Mouse (Mus musculus) WW6 (cell line): ENCODE data around the gene Map3k11.

Experiments
- DNase-seq: peaks from one replicate; pipeline ENCODE4 v3.0.0-alpha.2; 2013; ENCODE audit warnings: low read depth, low spot score

Map3k11 gene

DNA sequence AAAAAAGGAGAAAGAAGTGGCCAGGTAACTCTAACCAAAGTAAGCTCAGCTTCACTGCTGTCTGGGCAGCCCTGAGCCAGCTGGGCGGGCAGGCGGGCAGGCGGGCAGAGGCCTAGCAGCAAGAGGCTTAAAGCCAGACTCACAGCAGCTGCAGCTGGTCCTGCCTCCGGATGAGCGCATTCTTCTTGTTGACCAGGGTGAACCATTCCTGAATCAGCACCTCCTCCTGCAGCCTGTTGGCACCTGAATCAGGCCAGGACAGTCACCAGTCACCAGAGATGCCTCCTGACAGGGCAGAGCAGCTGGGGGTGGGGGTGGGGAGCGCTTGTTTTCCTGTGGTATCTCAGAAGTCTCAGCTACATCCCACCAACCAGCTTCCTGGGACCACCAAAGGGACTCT lies 21.5 kb downstream of the Map3k11 start:
- DNase-seq = no peak

DNA sequence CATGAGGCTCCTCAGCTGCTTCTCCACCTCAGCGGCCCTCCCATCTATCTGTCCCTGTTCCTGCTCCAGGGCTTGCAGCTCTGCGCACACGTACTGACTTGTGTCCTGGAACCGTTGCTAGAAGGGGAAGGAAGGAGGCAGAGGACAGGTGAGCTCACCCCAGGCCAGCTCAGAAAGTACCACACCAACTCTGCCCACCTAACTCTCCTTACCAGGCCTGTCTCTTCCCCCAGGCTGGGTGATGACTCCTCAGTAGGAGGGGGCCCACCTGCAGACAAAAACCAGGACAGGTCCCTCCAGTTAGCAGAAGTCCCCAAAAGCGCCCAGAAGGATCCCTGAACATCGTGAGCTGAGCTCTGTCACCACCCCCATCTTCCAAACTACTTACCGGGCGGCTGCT lies 22.0 kb downstream of the Map3k11 start:
- no peak for DNase-seq

DNA sequence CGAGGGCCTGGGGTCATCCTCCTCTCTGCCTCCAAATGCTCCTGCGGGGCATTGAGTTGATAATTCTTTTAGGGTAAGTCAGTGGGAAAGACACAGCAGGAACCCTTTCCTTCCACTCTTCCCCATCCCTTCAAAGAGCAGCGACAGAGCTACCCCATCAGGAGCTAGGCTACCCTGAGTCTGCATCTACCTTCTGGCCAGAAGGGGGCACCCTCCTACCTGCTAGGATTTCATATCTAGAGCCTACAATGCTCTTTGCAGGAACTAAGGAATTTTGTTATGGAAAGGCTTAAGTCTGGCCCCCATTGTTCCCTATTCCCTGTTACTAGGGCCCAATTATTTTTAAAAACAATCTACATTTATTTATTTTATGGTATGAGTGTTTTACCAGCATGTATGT lies 22.7 kb downstream of the Map3k11 start:
- no peak for DNase-seq

DNA sequence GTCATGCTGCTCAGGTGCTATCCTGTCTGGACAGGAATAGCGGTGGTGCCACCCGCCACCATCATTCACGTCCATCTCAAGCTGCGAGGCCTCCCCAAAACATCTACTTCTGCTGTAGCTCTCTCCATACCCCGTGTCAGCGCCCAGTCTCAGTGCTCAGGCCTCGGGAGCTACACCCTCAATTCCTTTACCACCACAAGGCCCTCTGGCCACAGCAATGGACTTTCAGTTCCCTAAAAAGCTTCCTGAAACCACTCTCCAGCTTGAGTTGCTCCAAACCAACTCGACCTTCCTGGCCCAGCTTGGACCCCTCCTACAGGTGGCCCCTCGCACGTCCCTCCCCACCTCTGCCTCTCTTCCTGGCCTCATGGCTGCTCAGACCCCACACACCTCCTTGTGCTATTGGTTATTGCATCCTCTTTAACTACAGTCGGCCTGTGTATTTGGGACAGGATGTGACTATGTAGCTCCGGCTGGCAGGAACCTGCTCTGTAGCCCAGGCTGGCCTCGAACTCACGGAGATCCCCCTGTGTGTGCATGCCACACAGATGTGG lies 23.4 kb downstream of the Map3k11 start:
- no peak for DNase-seq

GRCm38 (mm10) chr19:5713255-5713654 lies 24.7 kb downstream of the Map3k11 start:
- no peak for DNase-seq

- DNase-seq = no peak
Measured at GRCm38 (mm10) chr19:5713730-5714129, 25.2 kb downstream of the Map3k11 start.

DNA sequence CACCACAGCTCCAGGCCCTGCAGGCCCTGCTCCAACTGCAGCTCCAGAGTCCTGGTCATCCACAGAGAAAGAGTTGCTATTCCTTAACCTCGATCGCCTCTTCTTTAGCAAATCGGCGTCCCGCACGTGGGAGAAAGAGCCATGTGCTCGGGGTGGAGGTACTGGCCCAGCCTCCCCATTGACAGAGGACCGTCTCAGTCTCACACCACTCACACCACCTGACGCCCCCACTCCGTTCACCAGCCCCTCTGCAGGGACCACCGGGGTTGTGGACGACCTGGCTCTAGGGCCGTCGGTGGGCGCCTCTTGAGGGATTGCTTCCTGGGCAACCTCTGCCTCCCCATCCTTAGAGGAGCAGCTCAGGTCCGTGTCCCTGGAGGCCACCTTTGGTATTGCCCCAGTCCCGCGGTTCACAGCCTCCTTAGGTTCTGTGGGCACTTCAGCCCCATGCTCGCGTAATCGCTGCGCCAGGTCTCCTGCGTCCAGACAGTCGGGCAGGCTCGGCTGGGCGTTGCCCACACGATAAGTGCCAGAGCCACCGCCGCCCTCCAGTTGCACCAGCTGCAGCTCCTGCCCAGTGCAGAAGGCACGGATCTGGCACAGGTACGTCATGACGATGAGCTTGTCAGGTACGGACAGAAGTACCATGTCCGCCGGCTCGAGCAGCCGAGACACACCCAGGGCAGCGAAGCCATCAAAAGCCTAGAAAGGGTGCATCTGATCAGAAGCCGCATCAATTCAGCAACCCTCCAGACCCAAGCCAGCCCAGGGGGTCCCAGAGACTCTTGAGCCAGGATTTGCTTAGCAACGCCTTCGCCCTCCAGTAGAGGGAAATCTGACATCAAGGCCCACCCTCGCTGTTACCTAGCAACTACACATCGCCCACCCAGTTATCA lies 27.5 kb downstream of the Map3k11 start:
- no peak for DNase-seq

DNA sequence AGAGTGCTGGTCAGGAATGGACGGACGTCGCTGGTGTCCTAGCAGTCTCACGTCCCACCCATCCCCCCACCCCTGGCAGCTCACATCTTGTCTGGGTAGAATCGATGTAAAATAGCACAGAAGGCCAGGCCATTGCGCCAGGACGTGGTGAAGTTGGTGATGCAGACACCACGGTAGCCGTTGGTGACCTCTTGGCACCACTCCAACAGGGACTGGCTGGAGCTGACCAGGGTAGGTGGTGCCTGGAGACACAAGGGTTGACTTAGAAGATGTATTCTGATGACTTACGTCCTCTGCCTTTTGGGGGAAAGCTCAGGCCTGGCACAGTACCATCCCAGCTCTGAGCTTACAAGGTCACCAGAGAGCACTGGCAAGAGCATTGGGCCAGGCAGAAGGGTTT lies 28.4 kb downstream of the Map3k11 start:
- DNase-seq = no peak

DNA sequence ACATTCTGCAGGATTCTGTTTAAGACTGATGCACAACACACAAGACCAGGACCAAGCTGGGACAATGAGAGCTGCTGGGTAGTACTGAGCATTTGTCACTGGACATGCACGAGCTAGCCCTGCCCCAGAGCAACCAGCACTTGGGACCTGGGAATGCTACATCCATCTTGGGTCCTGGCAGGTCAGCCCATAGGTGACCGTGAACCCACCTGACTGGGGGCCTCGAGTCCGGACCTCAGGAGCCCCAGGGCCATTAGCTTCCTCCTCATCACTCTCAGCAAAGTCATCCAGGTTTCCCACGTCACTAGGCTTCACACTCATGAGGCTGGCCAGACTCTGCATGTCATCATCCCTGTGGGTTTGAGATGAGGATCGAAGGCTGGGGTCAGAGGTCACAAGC lies 32.7 kb downstream of the Map3k11 start:
- no peak for DNase-seq

DNA sequence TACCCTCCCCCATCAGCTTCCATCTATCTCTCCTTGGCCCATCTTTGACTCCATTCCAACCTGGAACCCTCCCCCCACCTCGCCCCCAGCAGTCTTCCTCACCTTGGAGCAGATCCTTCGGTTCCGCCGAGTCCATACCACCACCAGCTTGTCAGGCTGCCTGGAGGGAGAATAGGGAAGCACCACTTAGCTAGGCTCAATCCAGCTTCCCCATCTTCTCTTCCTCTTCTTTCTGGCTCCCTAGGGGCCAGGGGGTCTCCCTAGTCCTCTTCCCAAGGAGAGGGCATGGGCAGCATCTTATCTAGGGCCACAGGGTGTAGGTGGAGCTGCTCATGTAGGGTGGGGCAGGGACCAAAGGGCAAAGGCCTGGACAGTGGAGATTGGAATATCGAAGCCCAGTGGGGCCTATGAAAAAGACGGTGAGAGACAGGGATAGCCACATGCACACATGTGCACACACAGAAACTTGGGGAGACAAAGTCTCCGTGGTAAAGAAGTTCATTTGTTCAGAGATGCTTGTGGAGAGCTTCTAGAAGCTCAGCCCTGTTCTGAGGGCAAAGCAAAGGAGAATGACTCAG lies 34.4 kb downstream of the Map3k11 start:
- DNase-seq = no peak

DNA sequence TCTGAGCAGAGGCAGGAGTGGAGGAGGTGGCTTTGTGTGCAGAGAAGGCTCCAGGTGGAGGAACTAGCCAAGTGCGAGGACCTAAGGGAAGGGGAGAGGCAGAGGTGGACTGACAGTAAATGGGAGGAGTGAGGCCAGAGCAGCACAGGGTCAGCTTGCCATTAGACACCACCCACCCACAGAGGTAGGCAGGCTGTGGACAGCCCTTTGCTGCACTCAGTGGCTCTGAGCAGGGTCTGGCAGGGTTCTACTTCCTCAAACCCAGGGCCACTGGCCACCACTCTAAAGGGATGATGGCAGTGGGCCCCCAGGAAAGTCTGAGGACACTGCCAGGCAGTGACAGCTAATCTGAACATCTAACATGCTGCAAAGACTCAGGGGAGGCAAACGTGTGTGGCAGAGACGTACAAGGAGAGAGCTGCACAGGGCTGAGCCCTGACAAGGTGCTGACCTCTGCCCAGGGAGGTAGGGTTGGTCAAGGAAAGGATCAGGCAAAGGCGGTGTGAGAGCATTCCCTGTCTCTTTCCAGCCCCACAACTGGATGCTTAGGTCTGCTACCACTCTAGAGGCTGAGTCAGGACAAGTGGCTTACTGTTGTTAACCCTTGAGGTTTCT lies 35.5 kb downstream of the Map3k11 start:
- no peak for DNase-seq

DNA sequence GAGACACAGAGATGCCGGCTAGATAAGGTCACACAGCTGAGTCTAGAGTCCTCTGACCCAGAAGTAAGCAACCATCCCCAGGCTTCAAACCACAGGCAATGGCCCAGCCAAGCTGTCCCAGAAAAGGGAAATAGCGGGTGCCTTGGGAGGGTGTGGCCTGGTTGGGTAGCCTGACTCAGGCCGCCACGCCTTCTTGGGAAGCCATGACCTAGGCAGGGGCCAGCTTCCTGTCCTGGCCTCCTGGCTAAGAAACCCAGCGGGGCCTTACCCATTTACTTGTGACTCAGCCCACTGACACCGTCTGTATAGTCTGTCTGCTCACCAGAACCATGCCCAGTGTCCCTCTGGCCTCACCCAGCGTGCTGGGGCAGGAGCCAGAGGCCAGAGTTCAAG lies 36.0 kb downstream of the Map3k11 start:
- no peak for DNase-seq

DNA sequence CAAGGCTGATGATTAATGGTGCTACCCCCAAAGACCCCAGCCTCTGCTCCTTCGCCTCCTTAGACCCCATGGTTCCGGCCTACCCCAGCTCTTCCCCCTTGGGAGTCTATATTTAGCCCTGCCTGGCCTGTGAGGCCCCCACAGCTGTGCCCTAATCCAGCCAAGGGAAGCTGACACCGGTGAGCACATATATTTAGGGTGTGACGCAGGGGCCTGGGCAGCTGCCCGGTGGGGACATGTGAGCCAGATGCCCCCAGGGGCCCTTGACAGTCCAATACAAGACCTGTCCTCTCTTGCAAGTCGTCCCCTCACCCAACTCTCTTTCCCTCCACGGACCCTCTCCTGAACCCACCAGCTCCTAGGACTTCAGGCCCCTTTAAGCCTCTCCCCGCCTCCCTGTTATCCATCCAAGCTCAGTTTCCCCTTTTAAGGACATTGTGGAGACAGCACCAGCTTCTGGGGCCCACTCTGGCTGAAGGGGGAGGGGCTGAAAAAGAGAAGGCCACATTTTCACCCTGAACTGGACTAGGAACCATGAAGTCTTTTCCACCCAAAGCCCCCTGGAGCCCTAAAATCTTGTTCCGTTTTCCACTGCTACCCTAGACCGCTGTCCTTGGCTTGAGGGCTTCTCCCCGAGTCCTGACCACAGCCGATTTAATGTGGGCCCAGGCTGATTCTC lies 36.6 kb downstream of the Map3k11 start:
- no peak for DNase-seq

DNA sequence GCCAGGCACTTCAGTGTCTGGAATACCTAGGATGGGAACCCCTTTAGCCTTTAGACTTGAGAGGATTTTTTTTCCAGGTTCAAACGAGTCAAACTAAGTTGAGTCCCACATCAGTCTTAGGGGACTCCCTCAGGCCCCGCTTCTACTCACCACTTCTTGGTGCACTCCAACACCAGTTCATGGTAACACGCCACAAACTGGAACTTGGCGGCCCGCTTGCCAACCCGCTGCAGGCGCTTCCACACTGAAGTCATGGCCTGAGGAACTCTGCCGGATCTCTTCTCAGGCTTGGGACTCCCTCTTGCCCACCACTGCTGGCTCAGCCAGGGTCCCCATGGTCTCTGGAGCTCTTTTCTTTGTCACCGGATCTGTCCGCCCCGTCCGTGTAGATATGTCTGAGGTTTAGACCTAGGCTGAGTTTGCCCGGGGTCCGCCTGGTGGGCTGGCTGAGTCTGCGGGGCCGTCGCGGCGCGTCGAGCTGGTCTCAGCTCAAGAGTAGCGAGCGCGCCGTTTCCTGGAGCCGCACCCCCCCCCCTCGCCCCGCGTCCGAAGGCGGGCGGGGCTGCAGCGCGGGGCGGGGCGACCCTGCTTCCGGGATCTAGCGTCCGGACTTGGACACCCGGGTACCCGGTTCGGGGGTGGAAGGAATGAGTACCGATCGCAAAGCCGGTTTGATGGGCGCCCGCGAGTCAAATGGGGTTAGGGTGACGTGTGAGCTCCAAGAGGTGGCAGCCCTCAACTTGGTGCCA lies 37.4 kb downstream of the Map3k11 start, which contains the start of gene Ehbp1l1:
Ehbp1l1 (minus strand) TSS at position 551 of the 749 bp plus-strand sequence.
- DNase-seq = no peak

GRCm38 (mm10) chr19:5726961-5727578 lies 38.5 kb downstream of the Map3k11 start:
- no peak for DNase-seq

GRCm38 (mm10) chr19:5727701-5728100 lies 39.2 kb downstream of the Map3k11 start:
- no peak for DNase-seq

DNA sequence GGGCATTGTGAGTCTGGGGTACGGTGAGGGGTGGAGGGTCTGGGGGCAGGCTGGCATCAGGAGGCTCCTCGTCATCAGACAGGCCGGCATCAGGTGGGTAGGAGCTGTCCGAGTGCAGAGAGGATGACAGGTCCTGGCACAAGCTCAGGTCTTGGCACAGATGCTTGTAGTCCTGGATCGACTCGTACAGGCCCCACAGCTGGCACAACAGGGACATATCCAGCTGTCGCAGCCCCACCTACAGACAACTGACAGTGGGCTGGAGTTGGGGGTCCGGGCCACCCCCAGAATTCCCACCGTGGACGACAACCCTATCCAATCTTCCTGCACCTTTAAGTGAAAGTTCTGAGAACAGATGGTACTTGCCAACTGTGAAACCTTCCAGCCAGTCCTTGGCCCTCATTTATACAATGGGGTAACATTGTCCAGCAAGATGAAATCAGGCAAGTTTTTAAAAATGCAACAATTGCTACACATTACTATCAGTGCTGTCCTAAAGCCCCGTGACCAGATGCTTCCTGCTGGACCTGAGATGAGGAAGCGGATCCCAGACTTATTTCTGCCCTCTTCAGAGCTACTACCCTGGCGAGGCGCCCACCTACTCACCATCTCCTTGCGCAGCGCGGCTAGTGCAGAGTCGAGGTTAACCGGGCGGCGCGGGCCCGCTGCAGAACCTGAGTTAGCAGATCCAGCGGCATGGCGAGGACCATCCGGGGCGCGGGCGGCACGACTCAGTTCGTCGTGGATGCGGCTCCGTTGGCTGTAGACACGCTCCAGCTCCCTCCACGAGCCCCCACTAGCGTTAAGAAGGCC lies 40.3 kb downstream of the Map3k11 start:
- no peak for DNase-seq

DNA sequence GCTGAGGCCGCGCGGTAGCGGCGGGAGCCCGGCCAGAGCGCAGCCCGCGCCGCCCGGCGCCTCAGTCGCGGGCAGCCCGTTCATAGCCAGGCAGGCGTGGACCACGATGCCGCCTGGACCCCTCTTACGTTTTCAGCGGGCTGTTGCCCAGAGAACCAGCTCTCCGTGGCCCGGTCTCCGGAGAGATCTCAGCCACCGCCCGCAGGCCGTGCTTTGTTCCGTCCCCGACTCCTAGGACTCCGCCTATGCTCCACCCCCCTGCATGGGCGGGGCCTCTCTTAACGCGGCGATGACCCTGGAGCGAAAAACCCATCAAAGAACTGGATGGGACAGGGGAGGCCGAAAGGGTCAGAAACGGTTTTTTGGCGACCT lies 40.9 kb downstream of the Map3k11 start, which contains the start of gene Fam89b:
Fam89b (minus strand) TSS at position 210 of the 372 bp plus-strand sequence.
- DNase-seq = no peak

DNA sequence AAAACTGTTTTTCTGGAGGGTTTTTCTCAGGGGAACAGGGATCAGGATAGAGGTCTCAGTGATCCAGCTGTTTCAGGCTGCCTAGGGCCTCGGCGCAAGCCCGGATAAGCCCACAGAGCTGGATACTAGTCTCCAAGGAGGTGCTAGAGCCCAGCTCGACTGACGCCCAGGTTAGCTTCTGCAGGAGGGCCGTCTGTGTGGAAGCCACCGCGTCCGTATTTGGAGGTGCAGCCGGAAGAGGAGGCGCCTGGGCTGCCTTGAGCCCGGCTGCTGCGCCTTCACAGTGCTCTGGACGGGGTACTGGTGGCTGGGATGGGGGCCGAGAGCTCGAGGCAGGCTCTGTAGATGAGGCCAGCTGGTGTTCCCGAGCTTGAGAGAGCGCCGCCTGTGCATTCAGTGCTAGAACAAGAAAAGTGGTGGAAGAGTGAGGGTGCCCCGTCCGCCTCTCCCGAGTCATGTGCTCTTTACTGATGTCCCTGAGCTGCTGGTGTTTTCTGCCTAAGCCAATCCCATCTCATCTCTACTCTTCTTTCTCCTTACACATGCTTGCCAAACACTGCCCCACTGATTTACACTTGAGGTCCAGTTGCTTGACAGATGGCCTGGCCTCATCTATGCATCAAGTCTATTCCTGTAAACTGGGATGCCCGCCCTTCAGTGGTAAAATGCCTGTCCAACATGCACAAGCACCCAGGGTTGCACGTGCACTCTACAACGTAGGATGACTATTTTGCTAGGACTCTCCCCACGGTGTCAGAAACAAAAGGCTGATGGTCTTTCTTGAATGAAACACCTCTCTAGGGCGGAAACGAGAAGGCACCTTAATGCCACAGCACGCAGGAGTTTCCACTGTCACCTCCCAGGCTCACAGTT lies 42.0 kb downstream of the Map3k11 start:
- no peak for DNase-seq
